Mouse (Mus musculus): ENCODE data around the gene Prnd.

- TF ChIP-seq CTCF (IDR thresholded peaks at IDR 0.05; ENCODE audit: extremely low read depth, insufficient read length, insufficient replicate concordance, low read depth, low read length) (no peak), POLR2A (IDR thresholded peaks at IDR 0.05; ENCODE audit: low read depth, low read length) (no peak)
Observed at GRCm38 (mm10) chr2:131953711-131954110, 3.0 kb downstream of the Prnd start.

Data from small intestine, adult 2 months (tissue).